Mouse (Mus musculus): ENCODE data around the gene Gm44502.

Gene Gm44502

GRCm38 (mm10) chr15:89429352-89430221, at the start of gene Gm44502, which contains the start of the genes C730034F03Rik and Chkb:
Gene Gm44502, minus strand, starts transcription at chr15:89429696.
Gene C730034F03Rik, plus strand, starts transcription at chr15:89429589.
Gene Chkb, minus strand, starts transcription at chr15:89429908.
- DNase-seq = peak; percentile 89

DNA sequence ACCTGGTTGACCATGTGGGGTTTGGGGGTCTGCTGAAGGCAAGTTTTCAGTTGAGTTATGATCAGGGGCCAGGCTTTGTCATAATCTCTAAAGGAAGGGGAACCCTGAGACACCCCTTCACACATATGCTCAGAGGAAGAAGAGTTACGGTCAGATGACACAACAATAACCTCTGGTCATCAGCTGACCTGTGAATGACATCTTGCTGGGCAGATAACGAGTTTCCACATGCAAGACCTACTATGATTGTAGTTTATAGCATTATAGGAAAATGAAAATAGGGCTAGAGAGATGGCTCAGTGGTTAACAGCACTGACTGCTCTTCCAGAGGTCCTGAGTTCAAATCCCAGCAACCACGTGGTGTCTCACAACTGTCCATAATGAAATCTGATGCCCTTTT, 49.1 kb upstream of the Gm44502 start:
- DNase-seq = no peak

GRCm38 (mm10) chr15:89477806-89478205, 48.3 kb upstream of the Gm44502 start:
- no peak for DNase-seq

- DNase-seq = peak; percentile 19
These were observed 47.6 kb upstream of the Gm44502 start, which contains the start of gene Arsa for GRCm38 (mm10) chr15:89477091-89477491. Gene Arsa, minus strand, starts transcription at chr15:89477425.

DNA sequence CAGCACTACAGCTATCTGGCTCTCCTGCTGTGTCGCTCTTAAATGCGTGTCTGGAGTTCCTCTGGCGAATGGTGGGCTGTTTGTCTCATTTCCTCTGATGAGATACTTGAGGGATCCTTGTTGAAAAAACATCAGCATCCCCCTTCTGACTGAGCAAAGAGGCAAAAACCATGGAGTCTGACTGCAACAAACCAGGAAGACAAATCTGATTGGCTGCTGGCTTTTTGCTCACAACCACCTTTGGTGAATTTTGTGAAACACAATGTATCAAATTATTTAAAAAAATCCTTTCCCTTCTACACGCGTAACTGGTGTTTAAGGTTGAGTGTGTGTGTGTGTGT, 46.9 kb upstream of the Gm44502 start:
- DNase-seq = no peak

DNA sequence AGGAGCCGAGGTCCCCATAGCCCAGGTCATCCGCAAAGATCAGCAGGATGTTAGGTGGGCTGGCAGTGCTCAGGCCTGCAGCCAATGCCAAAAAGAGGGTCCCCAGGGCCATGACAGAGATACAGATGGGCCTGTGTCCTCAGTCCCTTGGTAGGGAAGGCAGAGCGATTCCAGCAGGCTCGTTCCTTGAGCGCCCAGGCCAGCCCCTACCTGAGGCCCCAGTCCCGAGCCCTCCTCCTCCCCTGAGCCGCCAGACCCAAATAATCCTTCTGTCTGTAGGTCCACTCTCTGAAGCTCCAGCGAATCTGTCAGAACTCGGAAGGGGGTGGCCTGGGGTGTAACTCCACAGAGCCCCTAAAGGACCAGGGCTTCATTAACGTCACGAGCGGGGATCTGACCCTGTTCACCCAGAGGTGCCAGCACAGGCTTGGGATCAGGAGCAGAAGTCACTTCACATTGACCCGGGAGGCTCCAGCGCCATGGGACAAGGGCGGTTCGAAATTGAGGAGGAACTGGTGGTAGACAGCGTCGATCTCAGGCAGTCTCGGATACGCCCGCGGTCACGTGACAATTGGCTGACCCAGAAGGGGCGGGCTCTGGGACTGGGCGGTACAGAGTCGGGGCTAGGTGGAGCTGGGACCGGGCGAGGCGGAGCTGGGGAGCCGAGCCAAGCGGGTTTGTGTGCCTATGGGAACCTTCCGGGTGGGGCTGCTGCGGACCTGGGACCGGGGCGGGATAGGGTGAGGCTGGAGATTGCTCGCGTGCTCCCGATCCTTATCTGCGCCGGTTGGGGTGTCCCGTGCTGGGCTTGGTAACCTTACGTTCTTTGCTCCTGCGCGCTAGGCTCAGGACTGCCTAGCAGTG, 46.3 kb upstream of the Gm44502 start:
- peak; percentile 95 for DNase-seq

GRCm38 (mm10) chr15:89475293-89475600, 45.8 kb upstream of the Gm44502 start:
- DNase-seq = no peak

DNA sequence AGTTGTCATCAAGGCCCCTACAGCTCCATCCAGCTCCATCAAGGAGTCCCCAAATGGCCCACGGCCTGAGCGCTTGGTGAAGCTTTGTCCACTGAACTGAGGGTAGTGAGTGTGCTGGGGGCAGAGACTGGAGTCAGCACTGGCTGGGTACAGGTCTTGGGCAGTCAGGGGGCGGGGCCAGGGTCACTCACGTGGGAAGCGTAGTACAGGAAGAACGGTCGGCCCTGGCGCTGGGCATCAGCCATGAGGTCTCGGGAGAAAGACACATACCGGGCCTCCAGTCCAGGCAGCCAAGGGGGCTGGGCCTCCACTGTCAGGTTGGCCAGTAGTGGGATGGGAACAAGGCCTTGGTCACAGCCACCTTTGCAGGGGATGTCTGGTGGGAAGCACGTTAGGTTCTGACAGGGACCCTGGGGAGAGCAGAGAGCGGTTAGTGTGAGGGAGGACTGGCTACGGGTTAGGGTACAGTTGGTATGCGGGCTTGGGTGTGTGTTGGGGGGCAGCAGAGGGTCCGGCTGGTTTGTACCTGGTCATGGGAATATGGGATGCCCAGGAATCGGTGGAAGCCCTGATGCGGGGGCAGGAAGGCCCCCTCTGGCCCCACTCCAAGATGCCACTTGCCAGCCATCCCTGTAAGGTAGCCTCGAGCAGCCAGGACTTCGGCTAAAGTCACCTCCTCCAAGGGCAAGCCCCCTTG, 45.2 kb upstream of the Gm44502 start:
- DNase-seq = no peak

DNA sequence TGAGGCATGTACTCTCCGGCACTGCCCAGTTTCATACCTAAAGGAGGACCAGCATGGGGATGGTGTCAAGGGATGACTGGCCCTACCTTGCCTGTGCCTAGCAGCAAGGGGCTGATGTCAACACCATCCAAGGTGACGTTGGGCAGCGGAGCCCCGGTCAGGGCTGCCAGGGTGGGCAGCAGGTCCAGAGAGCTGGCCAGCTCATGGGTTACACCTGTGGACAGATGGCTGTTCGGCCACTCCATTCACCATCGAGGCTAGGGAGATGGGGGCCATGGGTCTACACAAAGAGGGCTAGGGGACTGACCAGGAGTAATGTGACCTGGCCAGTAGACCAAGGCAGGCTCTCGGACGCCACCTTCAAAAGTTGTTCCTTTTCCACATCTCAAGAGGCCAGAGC, 44.4 kb upstream of the Gm44502 start:
- no peak for DNase-seq

- DNase-seq = no peak
These were observed 43.9 kb upstream of the Gm44502 start for GRCm38 (mm10) chr15:89473370-89473769.

- no peak for DNase-seq
These were observed 42.0 kb upstream of the Gm44502 start for GRCm38 (mm10) chr15:89471476-89471875.

DNA sequence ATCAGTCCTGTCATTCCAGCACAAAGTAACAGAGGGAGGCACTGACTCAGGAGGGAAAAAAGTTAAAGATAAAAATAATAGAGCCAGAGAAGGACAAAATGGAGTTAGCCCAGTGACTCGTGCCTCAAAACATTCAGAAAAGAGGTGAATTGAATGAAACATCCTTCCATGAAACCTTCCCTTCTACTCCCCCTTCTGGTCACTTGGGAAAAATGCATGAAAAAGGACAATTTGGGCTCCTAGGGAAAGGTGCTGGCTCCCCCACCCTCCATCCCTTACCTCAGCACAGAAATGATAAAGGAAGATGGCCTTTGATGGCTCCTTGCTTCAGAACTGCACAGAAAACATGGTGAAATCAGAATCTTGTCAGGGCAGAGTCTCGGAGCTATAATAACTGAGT, 39.1 kb upstream of the Gm44502 start:
- DNase-seq = no peak

- DNase-seq = no peak
These were observed 35.6 kb upstream of the Gm44502 start for GRCm38 (mm10) chr15:89465052-89465451.

GRCm38 (mm10) chr15:89463334-89464235, 34.1 kb upstream of the Gm44502 start:
- DNase-seq = peak; percentile 41

- no peak for DNase-seq
These were observed 32.7 kb upstream of the Gm44502 start for GRCm38 (mm10) chr15:89462176-89462575.

DNA sequence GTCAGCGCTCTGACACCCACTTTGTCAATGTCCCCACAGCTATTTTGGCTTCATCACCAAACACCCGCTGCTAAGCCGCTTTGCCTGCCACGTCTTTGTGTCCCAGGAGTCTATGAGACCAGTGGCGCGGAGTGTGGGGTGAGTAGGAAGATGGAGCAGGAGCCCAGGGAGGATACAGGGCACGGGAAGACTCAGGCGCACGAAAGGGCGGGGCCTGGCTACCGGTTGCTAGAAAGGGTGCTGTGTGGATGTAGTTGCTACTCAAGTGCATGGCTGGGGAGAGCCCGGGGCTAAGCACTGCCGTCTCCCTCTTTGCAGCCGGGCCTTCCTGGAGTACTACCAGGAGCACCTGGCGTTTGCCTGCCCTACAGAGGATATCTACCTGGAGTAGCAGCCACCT, 31.8 kb upstream of the Gm44502 start:
- no peak for DNase-seq

- no peak for DNase-seq
These were observed 30.8 kb upstream of the Gm44502 start for GRCm38 (mm10) chr15:89460298-89460697.

DNA sequence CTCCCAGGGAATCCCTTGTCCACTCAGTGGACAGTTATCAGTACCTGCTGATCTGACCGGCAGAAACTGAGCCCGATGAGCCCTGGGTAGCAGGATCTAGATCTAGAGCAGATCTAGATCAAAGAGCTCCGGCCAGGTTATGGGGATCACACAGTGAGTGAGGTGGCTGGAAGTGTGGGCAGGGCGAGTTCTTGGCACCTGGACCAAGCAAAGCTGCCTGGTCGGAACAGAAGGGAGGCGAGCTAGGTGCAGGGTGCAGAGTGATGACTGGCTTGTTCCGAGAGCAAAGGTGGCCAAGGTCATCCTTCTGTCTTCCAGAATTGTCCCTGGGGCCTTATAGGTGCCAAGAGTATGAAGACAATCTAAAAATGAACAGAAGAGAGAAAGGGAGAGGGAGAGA, 30.3 kb upstream of the Gm44502 start:
- no peak for DNase-seq

DNA sequence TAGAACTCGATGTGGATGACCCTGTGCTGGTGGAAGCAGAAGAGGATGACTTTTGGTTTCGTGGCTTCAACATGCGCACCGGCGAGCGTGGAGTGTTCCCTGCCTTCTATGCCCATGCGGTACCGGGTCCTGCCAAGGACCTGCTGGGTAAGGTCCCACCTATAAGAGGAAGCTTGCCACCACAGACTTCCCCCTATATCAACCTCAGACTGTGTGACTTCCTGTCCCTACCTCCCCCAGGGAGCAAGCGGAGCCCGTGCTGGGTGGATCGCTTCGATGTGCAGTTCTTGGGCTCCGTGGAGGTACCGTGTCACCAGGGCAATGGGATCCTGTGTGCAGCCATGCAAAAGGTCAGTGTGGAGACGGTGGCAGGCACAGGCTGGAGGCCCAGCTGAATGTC, 29.4 kb upstream of the Gm44502 start:
- no peak for DNase-seq

DNA sequence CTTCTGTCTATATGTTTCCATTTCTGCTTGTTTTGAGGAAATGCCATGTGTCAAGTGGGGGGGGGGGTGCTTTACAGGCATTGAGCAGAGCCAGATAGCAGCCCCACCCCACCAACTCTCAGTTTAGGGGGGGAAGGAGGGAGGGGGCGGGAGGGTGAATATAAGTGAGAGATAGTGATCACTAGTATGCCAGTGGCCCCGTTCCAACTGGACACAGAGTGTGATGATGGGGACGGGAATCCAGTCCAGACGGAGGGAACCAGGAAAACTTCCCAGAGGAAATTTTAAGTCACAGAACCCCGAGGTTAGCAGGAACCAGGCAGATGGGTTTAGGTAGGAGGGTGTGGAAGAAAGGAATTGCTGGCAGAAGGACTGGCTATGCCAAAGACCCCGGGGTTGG, 26.1 kb upstream of the Gm44502 start:
- DNase-seq = no peak

DNA sequence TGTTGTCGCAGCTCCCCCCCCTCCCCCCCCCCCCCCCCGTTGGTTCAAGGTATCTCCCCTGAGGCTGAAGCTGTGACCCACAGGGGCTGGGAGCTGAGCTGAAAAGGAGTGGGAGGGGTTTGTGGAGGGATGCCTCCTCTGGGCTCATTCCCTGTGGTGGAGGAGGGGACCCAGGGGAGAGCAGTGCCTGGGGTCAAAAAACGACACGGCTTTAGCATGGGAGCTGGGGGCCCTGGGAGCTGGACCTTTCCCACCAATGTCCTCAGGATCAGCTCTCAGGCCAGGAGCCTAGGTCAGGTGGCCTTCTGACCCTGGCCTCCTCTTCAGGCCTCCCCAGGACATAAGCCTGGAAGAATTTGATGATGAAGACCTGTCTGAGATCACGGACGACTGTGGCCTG, 25.4 kb upstream of the Gm44502 start:
- DNase-seq = no peak

GRCm38 (mm10) chr15:89453865-89454478, 24.5 kb upstream of the Gm44502 start, which contains the start of gene Mapk8ip2:
Gene Mapk8ip2, plus strand, starts transcription at chr15:89453913.
- no peak for DNase-seq

All from lung, postnatal 14 days (tissue).